Mouse (Mus musculus) heart, embryonic 10.5 days (tissue): ENCODE results near the gene Trex1. TPM values are rescaled to one million over a fixed set of nuclear protein-coding genes. Genes with fewer than 3 reads are reported as not detected.

ENCODE experiments used
- DNase-seq: peaks from one replicate; pipeline ENCODE4 v3.0.0-alpha.2; 2017; ENCODE audit warnings: low spot score
- H3K27ac ChIP-seq: fragments of 300-500 bp; sonication (generic); 2 replicates; pipeline ENCODE4 v1.5.1; 2016; ENCODE audit warnings: mild to moderate bottlenecking
- H3K27me3 ChIP-seq: fragments of 300-500 bp; sonication (generic); 2 replicates; pipeline ENCODE4 v1.6.1; 2016; ENCODE audit warnings: mild to moderate bottlenecking; ENCODE audit not compliant: poor library complexity, insufficient read depth, severe bottlenecking
- H3K36me3 ChIP-seq: fragments of 300-500 bp; sonication (generic); 2 replicates; pipeline ENCODE4 v1.6.1; 2016; ENCODE audit warnings: mild to moderate bottlenecking, moderate library complexity
- H3K4me1 ChIP-seq: fragments of 300-500 bp; sonication (generic); 2 replicates; pipeline ENCODE4 v1.6.1; 2016; ENCODE audit warnings: mild to moderate bottlenecking
- H3K4me3 ChIP-seq: fragments of 300-500 bp; sonication (generic); 2 replicates; pipeline ENCODE4 v1.5.1; 2016; ENCODE audit warnings: mild to moderate bottlenecking, moderate library complexity
- H3K9me3 ChIP-seq: fragments of 300-500 bp; sonication (generic); 2 replicates; pipeline ENCODE4 v1.6.1; 2016; ENCODE audit warnings: mild to moderate bottlenecking, moderate library complexity
- WGBS: fragments of 180-500 bp; shearing (Covaris S2); methylation state at CpG from one replicate; pipeline ENCODE4 v1.1.7; 2016; 5-methylcytosine and 5-hydroxymethylcytosine counted together
- polyA plus RNA-seq: library from polyadenylated mRNA; unstranded; fragments of >200 nt; fragmentation: Nextera tagmentation; extraction: Ambion mirVana; gene quantifications from 2 replicates; pipeline ENCODE4 v1.2.1, GENCODE M21; 2016

Trex1 gene
- polyA plus RNA-seq, 1 experiment from 2014 or later = 8.2 TPM

GRCm38 (mm10) chr9:109096856-109097255 is 37.3 kb upstream of the Trex1 start:
- Histone ChIP-seq H3K9me3 (no peaks in the 10 kb centered on the region), H3K36me3 (peaks cover 27% of the 10 kb centered on the region), H3K27me3 (no peaks in the 10 kb centered on the region), H3K4me3 (peak overlapping the region; percentile 86), H3K4me1 (peaks cover 85% of the 10 kb centered on the region), H3K27ac (peak overlapping the region; percentile 99)
- WGBS = 37% methylated on average over 6 of the region's 6 CpGs
- DNase-seq = peak; percentile 86

- no peak for DNase-seq
These were observed 36.7 kb upstream of the Trex1 start for GRCm38 (mm10) chr9:109096251-109096661.

GRCm38 (mm10) chr9:109095137-109095982 is 35.8 kb upstream of the Trex1 start, which contains the start of gene Plxnb1:
Plxnb1 (plus strand) TSS chr9:109095389.
- H3K9me3 ChIP-seq = no peaks in the 10 kb centered on the region
- DNase-seq = peak; percentile 91
- H3K36me3 ChIP-seq = peaks cover 28% of the 10 kb centered on the region
- H3K27me3 ChIP-seq = no peaks in the 10 kb centered on the region
- peak within 1 kb of the TSS; percentile 99 for H3K27ac ChIP-seq
- peak within 1 kb of the TSS; percentile 86 for H3K4me3 ChIP-seq
- WGBS = under 1% methylated on average over 102 of the region's 102 CpGs
- H3K4me1 ChIP-seq = peaks cover 80% of the 10 kb centered on the region

More at GRCm38 (mm10) chr9:109096251-109096661, 36.7 kb upstream of the Trex1 start:
- no peaks in the 10 kb centered on the region for H3K27me3 ChIP-seq
- peak overlapping the region; percentile 86 for H3K4me3 ChIP-seq
- H3K27ac ChIP-seq = peak overlapping the region; percentile 99
- peaks cover 85% of the 10 kb centered on the region for H3K4me1 ChIP-seq
- 43% methylated on average over 9 of the region's 9 CpGs for WGBS
- H3K36me3 ChIP-seq = peaks cover 28% of the 10 kb centered on the region
- H3K9me3 ChIP-seq = no peaks in the 10 kb centered on the region

- no peaks in the 10 kb centered on the region for H3K27me3 ChIP-seq
- DNase-seq = no peak
- H3K36me3 ChIP-seq = peaks cover 28% of the 10 kb centered on the region
- H3K9me3 ChIP-seq = no peaks in the 10 kb centered on the region
- H3K4me3 ChIP-seq = peak overlapping the region; percentile 86
- H3K27ac ChIP-seq = peak overlapping the region; percentile 99
- 1% methylated on average over 21 of the region's 21 CpGs for WGBS
- peaks cover 73% of the 10 kb centered on the region for H3K4me1 ChIP-seq
These were observed 35.1 kb upstream of the Trex1 start for GRCm38 (mm10) chr9:109094553-109095136.

GRCm38 (mm10) chr9:109093786-109094552 is 34.4 kb upstream of the Trex1 start:
- DNase-seq = no peak
- Histone ChIP-seq H3K9me3 (no peaks in the 10 kb centered on the region), H3K27ac (peak overlapping the region; percentile 99), H3K27me3 (no peaks in the 10 kb centered on the region), H3K4me1 (peaks cover 66% of the 10 kb centered on the region), H3K36me3 (peaks cover 32% of the 10 kb centered on the region), H3K4me3 (peak overlapping the region; percentile 86)
- 16% methylated on average over 11 of the region's 11 CpGs for WGBS

GRCm38 (mm10) chr9:109092799-109093198 is 33.3 kb upstream of the Trex1 start:
- Histone ChIP-seq H3K36me3 (peaks cover 34% of the 10 kb centered on the region), H3K27ac (no peak overlapping the region), H3K27me3 (no peaks in the 10 kb centered on the region), H3K9me3 (no peaks in the 10 kb centered on the region), H3K4me3 (no peak overlapping the region), H3K4me1 (peaks cover 60% of the 10 kb centered on the region)
- DNase-seq = no peak
- 60% methylated on average over 6 of the region's 6 CpGs for WGBS

GRCm38 (mm10) chr9:109091802-109092201 is 32.3 kb upstream of the Trex1 start:
- Histone ChIP-seq H3K9me3 (no peaks in the 10 kb centered on the region), H3K36me3 (peaks cover 34% of the 10 kb centered on the region), H3K4me1 (peaks cover 59% of the 10 kb centered on the region), H3K27me3 (no peaks in the 10 kb centered on the region), H3K4me3 (no peak overlapping the region), H3K27ac (no peak overlapping the region)
- no peak for DNase-seq
- WGBS = 92% methylated on average over 8 of the region's 8 CpGs

GRCm38 (mm10) chr9:109090446-109090845 is 30.9 kb upstream of the Trex1 start:
- Histone ChIP-seq H3K4me1 (peaks cover 47% of the 10 kb centered on the region), H3K36me3 (peaks cover 34% of the 10 kb centered on the region), H3K4me3 (no peak overlapping the region), H3K27ac (no peak overlapping the region), H3K27me3 (no peaks in the 10 kb centered on the region), H3K9me3 (no peaks in the 10 kb centered on the region)
- DNase-seq = no peak
- 83% methylated on average over 15 of the region's 15 CpGs for WGBS

GRCm38 (mm10) chr9:109087987-109088386 is 28.5 kb upstream of the Trex1 start:
- Histone ChIP-seq H3K27me3 (no peaks in the 10 kb centered on the region), H3K4me1 (peaks cover 28% of the 10 kb centered on the region), H3K36me3 (peaks cover 34% of the 10 kb centered on the region), H3K27ac (no peak overlapping the region), H3K9me3 (no peaks in the 10 kb centered on the region), H3K4me3 (no peak overlapping the region)
- no peak for DNase-seq
- WGBS = 23% methylated on average over 5 of the region's 5 CpGs

GRCm38 (mm10) chr9:109084922-109085321 is 25.4 kb upstream of the Trex1 start:
- Histone ChIP-seq H3K36me3 (peaks cover 21% of the 10 kb centered on the region), H3K4me3 (no peak overlapping the region), H3K27ac (no peak overlapping the region), H3K9me3 (no peaks in the 10 kb centered on the region), H3K27me3 (no peaks in the 10 kb centered on the region), H3K4me1 (peaks cover 36% of the 10 kb centered on the region)
- 19% methylated on average over 2 of the region's 2 CpGs for WGBS
- no peak for DNase-seq

GRCm38 (mm10) chr9:109082124-109082800 is 22.7 kb upstream of the Trex1 start, which contains the start of the genes Ccdc51 and Tma7:
Ccdc51 (plus strand) TSS chr9:109082493.
Tma7 (minus strand) TSS chr9:109082587.
- peak; percentile 97 for DNase-seq
- peaks cover 21% of the 10 kb centered on the region for H3K36me3 ChIP-seq
- H3K4me1 ChIP-seq = peaks cover 25% of the 10 kb centered on the region
- under 1% methylated on average over 37 of the region's 37 CpGs for WGBS
- H3K9me3 ChIP-seq = no peaks in the 10 kb centered on the region
- no peaks in the 10 kb centered on the region for H3K27me3 ChIP-seq
- peak within 1 kb of the TSS; percentile 94 for H3K27ac ChIP-seq
- H3K4me3 ChIP-seq = peak within 1 kb of the TSS; percentile 91

GRCm38 (mm10) chr9:109081749-109082123 is 22.2 kb upstream of the Trex1 start:
- H3K4me1 ChIP-seq = peaks cover 22% of the 10 kb centered on the region
- peak overlapping the region; percentile 91 for H3K4me3 ChIP-seq
- WGBS = 7% methylated on average over 11 of the region's 11 CpGs
- no peaks in the 10 kb centered on the region for H3K9me3 ChIP-seq
- DNase-seq = no peak
- H3K36me3 ChIP-seq = peaks cover 21% of the 10 kb centered on the region
- no peaks in the 10 kb centered on the region for H3K27me3 ChIP-seq
- peak overlapping the region; percentile 94 for H3K27ac ChIP-seq
